Mouse (Mus musculus) left cerebral cortex, adult 8-10 months (tissue): Measurements from ENCODE around the gene 4930432M17Rik. TPM values are rescaled to one million over a fixed set of nuclear protein-coding genes. Genes with fewer than 3 reads are reported as not detected.

Experiments
- total RNA-seq, 4 experiments: library from RNA; stranded (reverse); gene quantifications; 2 replicates each; pipeline ENCODE4 v1.2.4; 2022

The 4930432M17Rik gene
- total RNA-seq, 4 experiments from 2014 or later = not detected

Other genes with a start within 250 kb of the 4930432M17Rik start
- gene Cnn3, start 244.3 kb upstream of the 4930432M17Rik start, total RNA-seq = 100 to 1,000 TPM in 1 of 4 experiments, 10 to 100 TPM in 3; 69.4 to 104 (median 78.6) TPM
- gene Slc44a3, start 138.4 kb upstream of the 4930432M17Rik start, total RNA-seq = under 1 TPM in 2 of 4 experiments, not detected in 2; 0.19 to 0.41 TPM
- 10 to 100 TPM; 47.6 to 60.8 (median 53.0) TPM for gene F3, start 52.8 kb downstream of the 4930432M17Rik start, total RNA-seq
- gene Abcd3, start 144.5 kb downstream of the 4930432M17Rik start, total RNA-seq = 10 to 100 TPM; 47.5 to 52.6 (median 50.6) TPM